Mouse (Mus musculus) embryonic facial prominence, embryonic 14.5 days (tissue): Measurements from ENCODE around the gene Mis12. TPM values are rescaled to one million over a fixed set of nuclear protein-coding genes. Genes with fewer than 3 reads are reported as not detected.

Experiments
- ATAC-seq: fragments of 200-750 bp; cut with Nextera tagmentation; 2 replicates; pipeline ENCODE4 v1.8.0; 2017; ENCODE audit warnings: low read depth, moderate number of reproducible peaks, moderate TSS enrichment
- DNase-seq: peaks from one replicate; pipeline ENCODE4 v3.0.0-alpha.2; 2015; ENCODE audit warnings: low spot score
- H3K27ac ChIP-seq: fragments of 300-500 bp; sonication (generic); replicated peaks from 2 replicates; pipeline ENCODE4 v1.5.1; 2014; ENCODE audit warnings: low read depth, mild to moderate bottlenecking, low read length, moderate library complexity
- H3K27me3 ChIP-seq: fragments of 300-500 bp; sonication (generic); replicated peaks from 2 replicates; pipeline ENCODE4 v1.6.1; 2014; ENCODE audit warnings: low read length; ENCODE audit not compliant: control insufficient read depth, insufficient read depth
- H3K36me3 ChIP-seq: fragments of 300-500 bp; sonication (generic); 2 replicates; pipeline ENCODE4 v1.6.1; 2014; ENCODE audit warnings: low read length, mixed read lengths; ENCODE audit not compliant: control insufficient read depth, insufficient read depth
- H3K4me1 ChIP-seq: fragments of 300-500 bp; sonication (generic); 2 replicates; pipeline ENCODE4 v1.6.1; 2014; ENCODE audit warnings: antibody characterized with exemption, low read length; ENCODE audit not compliant: control insufficient read depth, insufficient read depth
- H3K4me2 ChIP-seq: fragments of 300-500 bp; sonication (generic); 2 replicates; pipeline ENCODE4 v1.6.1; 2014; ENCODE audit warnings: low read depth, mild to moderate bottlenecking, low read length, moderate library complexity, mixed read lengths
- H3K4me3 ChIP-seq: fragments of 300-500 bp; sonication (generic); 2 replicates; pipeline ENCODE4 v1.5.1; 2014; ENCODE audit warnings: low read depth, mild to moderate bottlenecking, low read length
- H3K9ac ChIP-seq: fragments of 300-500 bp; sonication (generic); 2 replicates; pipeline ENCODE4 v1.6.1; 2014; ENCODE audit warnings: low read depth, mild to moderate bottlenecking, low read length, moderate library complexity, mixed read lengths
- H3K9me3 ChIP-seq: fragments of 300-500 bp; sonication (generic); 2 replicates; pipeline ENCODE4 v1.6.1; 2016; ENCODE audit warnings: low read length; ENCODE audit not compliant: control insufficient read depth
- WGBS: fragments of 180-500 bp; shearing (Covaris S2); extraction: QIAGEN DNeasy Blood & Tissue Kit; methylation state at CpG from one replicate; pipeline ENCODE4 v1.1.7; 2014; 5-methylcytosine and 5-hydroxymethylcytosine counted together
- polyA plus RNA-seq: library from polyadenylated mRNA; unstranded; fragments of >200 nt; fragmentation: Nextera tagmentation; extraction: Ambion mirVana; gene quantifications from 2 replicates; pipeline ENCODE4 v1.2.1, GENCODE M21; 2014

Mis12 gene
- polyA plus RNA-seq, 1 experiment from 2014 or later: 29.2 TPM

- no peak for ATAC-seq
- no peak overlapping the region for H3K4me3 ChIP-seq
- DNase-seq: no peak
- H3K9ac ChIP-seq: no peak overlapping the region
- peaks cover 35% of the 10 kb centered on the region for H3K36me3 ChIP-seq
- H3K27me3 ChIP-seq: no peaks in the 10 kb centered on the region
- H3K9me3 ChIP-seq: no peaks in the 10 kb centered on the region
- no peak overlapping the region for H3K27ac ChIP-seq
- no peak overlapping the region for H3K4me2 ChIP-seq
- H3K4me1 ChIP-seq: peaks cover 13% of the 10 kb centered on the region
- 94% methylated on average over 6 of the region's 6 CpGs for WGBS
Measured at GRCm38 (mm10) chr11:71007026-71007425, 12.4 kb upstream of the Mis12 start.

- H3K4me3 ChIP-seq: no peak overlapping the region
- no peak for DNase-seq
- ATAC-seq: no peak
- peaks cover 10% of the 10 kb centered on the region for H3K4me1 ChIP-seq
- H3K9me3 ChIP-seq: no peaks in the 10 kb centered on the region
- WGBS: 87% methylated on average over 7 of the region's 7 CpGs
- H3K36me3 ChIP-seq: peaks cover 43% of the 10 kb centered on the region
- H3K27me3 ChIP-seq: no peaks in the 10 kb centered on the region
- H3K27ac ChIP-seq: no peak overlapping the region
- H3K9ac ChIP-seq: no peak overlapping the region
- H3K4me2 ChIP-seq: no peak overlapping the region
Measured at GRCm38 (mm10) chr11:71007831-71008230, 11.6 kb upstream of the Mis12 start.

- no peaks in the 10 kb centered on the region for H3K27me3 ChIP-seq
- H3K36me3 ChIP-seq: peaks cover 46% of the 10 kb centered on the region
- H3K9me3 ChIP-seq: no peaks in the 10 kb centered on the region
- H3K4me2 ChIP-seq: no peak overlapping the region
- 93% methylated on average over 3 of the region's 3 CpGs for WGBS
- peaks cover 5% of the 10 kb centered on the region for H3K4me1 ChIP-seq
- no peak for DNase-seq
- H3K27ac ChIP-seq: no peak overlapping the region
- no peak overlapping the region for H3K4me3 ChIP-seq
- H3K9ac ChIP-seq: no peak overlapping the region
- no peak for ATAC-seq
Measured at GRCm38 (mm10) chr11:71008321-71008720, 11.1 kb upstream of the Mis12 start.

- H3K36me3 ChIP-seq: peaks cover 57% of the 10 kb centered on the region
- DNase-seq: no peak
- no peaks in the 10 kb centered on the region for H3K9me3 ChIP-seq
- H3K4me3 ChIP-seq: no peak overlapping the region
- no peaks in the 10 kb centered on the region for H3K27me3 ChIP-seq
- no peak overlapping the region for H3K4me2 ChIP-seq
- H3K4me1 ChIP-seq: 0 out of 2 replicates have a peak, but pooled peaks cover 3% of the 10 kb centered on the region
- H3K9ac ChIP-seq: no peak overlapping the region
- no peak overlapping the region for H3K27ac ChIP-seq
- no peak for ATAC-seq
- WGBS: 96% methylated on average over 7 of the region's 7 CpGs
Measured at GRCm38 (mm10) chr11:71012743-71013142, 6.7 kb upstream of the Mis12 start.

DNA sequence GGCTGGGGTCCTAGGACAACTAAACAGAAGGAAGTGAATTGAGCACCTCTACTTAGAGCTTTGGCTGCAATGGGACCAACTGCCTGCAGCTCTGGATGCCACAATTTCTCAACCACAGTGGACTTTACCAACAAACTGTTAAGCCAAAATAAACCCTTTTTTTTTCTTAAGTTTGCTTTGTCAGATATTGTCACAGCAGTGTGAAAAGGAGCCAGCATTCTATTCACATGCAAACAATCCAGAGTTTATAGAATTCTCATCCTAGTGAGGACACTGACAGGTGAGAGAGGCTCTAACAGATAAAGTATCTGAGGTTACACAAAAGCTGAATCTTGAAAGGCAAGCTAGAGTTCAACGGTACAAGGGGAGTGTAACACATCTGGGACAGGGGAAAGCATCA is 2.4 kb upstream of the Mis12 start:
- H3K27me3 ChIP-seq: no peaks in the 10 kb centered on the region
- no peak overlapping the region for H3K9ac ChIP-seq
- H3K27ac ChIP-seq: no peak overlapping the region
- no peaks in the 10 kb centered on the region for H3K9me3 ChIP-seq
- H3K4me3 ChIP-seq: no peak overlapping the region
- peaks cover 19% of the 10 kb centered on the region; the same call in 1 of the 2 replicates for H3K4me1 ChIP-seq
- peaks cover 33% of the 10 kb centered on the region for H3K36me3 ChIP-seq
- ATAC-seq (no peak), DNase-seq (no peak)
- no peak overlapping the region for H3K4me2 ChIP-seq
- WGBS: 89% methylated on average over 1 of the region's 1 CpGs

DNA sequence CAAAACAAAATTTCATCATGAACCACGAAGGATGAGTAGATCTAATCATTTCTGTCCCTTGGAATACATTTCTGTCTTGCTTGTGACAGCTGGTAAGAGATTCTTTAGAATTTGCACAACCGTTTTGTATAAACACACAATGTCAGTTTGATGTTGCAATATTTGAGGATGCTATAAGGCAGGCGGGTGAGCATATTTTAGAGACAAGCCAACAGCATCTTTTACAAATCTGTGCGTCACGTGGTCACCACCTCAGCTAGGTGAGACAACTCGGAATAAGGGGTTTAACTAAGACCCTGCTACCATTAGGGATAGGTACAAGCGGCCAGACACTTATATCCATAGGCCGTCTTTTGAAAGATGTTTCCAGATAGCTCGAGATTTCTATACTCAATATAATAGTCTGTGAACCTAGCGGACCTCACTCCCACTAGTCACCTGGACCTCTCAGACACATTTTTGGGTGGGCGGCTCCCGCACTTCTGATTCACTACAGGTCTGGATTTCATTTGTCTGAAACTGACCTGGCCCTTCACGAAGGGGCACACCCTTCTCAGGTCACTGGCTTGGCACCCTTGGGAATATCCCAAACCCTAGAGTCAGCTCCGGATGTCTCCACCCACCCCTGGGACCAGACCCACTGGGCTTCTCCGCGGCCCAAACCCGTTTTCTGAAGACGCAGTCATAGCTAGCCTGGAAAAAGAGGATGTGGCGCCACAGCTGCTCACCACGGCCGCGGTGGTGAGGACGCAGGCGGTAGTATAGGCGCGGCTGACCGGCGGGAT is 803 bp upstream of the Mis12 start:
- 5% methylated on average over 28 of the region's 28 CpGs for WGBS
- no peak for DNase-seq
- H3K4me2 ChIP-seq: peak overlapping the region; percentile 89
- peak overlapping the region; percentile 81 for H3K27ac ChIP-seq
- peak overlapping the region; percentile 89 for H3K4me3 ChIP-seq
- H3K9me3 ChIP-seq: no peaks in the 10 kb centered on the region
- peaks cover 19% of the 10 kb centered on the region; the same call in 1 of the 2 replicates for H3K4me1 ChIP-seq
- H3K36me3 ChIP-seq: peaks cover 29% of the 10 kb centered on the region
- peak overlapping the region; percentile 89 for H3K9ac ChIP-seq
- ATAC-seq: peak; percentile 0; the same call in 1 of the 2 replicates
- H3K27me3 ChIP-seq: no peaks in the 10 kb centered on the region

- Histone ChIP-seq H3K4me2 (no peak overlapping the region), H3K27ac (no peak overlapping the region), H3K27me3 (no peaks in the 10 kb centered on the region), H3K4me1 (peaks cover 8% of the 10 kb centered on the region; the same call in 1 of the 2 replicates), H3K36me3 (peaks cover 39% of the 10 kb centered on the region), H3K9me3 (no peaks in the 10 kb centered on the region), H3K4me3 (no peak overlapping the region), H3K9ac (no peak overlapping the region)
- ATAC-seq (no peak), DNase-seq (no peak)
- WGBS: 79% methylated on average over 3 of the region's 3 CpGs
Measured at GRCm38 (mm10) chr11:71028280-71028679, 8.9 kb downstream of the Mis12 start.

DNA sequence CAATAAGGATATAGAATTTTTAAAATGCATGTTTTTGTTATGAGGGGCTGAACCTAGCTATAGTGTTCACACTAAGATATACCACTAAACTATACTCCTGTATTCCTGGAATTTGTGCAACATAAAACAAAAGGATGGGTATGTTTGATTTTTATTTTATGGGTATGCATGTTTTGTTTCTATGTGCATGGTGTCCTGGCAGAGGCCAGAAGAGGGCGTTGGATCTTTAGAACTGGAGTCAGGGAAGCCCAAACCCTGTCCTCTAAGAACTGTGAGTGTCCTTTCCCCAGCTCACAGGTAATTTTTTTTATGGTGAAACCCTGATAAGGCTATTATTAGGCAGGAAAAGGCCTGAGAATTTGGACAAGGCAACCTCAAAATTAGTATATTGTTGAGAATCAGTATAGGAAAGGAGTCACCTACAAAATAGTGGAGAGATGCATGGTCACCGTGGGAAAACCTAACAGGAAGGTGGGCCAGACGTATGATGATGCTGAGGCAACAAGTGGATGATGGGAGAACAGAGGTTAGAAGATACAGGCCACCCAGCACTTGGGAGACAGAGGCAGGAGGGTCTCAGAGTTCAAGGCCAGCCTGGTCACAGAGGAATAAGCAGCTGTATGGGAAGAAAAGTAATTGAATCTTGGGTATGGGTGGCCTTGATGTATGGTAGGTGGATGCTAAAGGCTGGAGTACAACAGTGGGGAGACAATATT is 10.2 kb downstream of the Mis12 start:
- Histone ChIP-seq H3K9ac (no peak overlapping the region), H3K9me3 (no peaks in the 10 kb centered on the region), H3K27ac (no peak overlapping the region), H3K27me3 (no peaks in the 10 kb centered on the region), H3K4me1 (peaks cover 8% of the 10 kb centered on the region; the same call in 1 of the 2 replicates), H3K4me3 (no peak overlapping the region), H3K36me3 (peaks cover 33% of the 10 kb centered on the region), H3K4me2 (no peak overlapping the region)
- 71% methylated on average over 3 of the region's 3 CpGs for WGBS
- ATAC-seq: no peak
- DNase-seq: no peak
